Comparison of ENCODE assay signal across 12 mouse cellular contexts in genomic region chr6:72359891-72360598, GRCm38 (mm10). TPM values are rescaled to one million over a fixed set of nuclear protein-coding genes. Genes with fewer than 3 reads are reported as not detected.
DNase-seq lines count a peak whose midpoint lies in the region; ATAC-seq lines count a peak whose summit lies in the region.
"Had no signal": no experiment of that assay in that cellular context is flagged by ENCODE, and none has a peak within 500 bp of the region (broad histone marks: within the 10 kb centered on the region; RNA-seq: fewer than 3 reads in every experiment).

No protein-coding gene starts in this region.

- no peaks in the 10 kb centered on the region for H3K9me3 ChIP-seq in hindbrain, embryonic 13.5 days
- no peaks in the 10 kb centered on the region for H3K9me3 ChIP-seq in hindbrain, embryonic 12.5 days (replicated peaks)
- no peaks in the 10 kb centered on the region for H3K9me3 ChIP-seq in midbrain, embryonic 12.5 days
- H3K9me3 ChIP-seq in midbrain, embryonic 15.5 days = no peaks in the 10 kb centered on the region
- no peaks in the 10 kb centered on the region for H3K9me3 ChIP-seq in kidney, embryonic 15.5 days (replicated peaks)
- H3K9me3 ChIP-seq: limb, embryonic 12.5 days had no signal

- 0 out of 2 replicates have a peak, but pooled peaks cover 2% of the 10 kb centered on the region for H3K27me3 ChIP-seq in hindbrain, embryonic 13.5 days
- no peaks in the 10 kb centered on the region for H3K27me3 ChIP-seq in hindbrain, embryonic 12.5 days
- H3K27me3 ChIP-seq in midbrain, embryonic 12.5 days = peaks cover 7% of the 10 kb centered on the region; the same call in 1 of the 2 replicates
- no peaks in the 10 kb centered on the region for H3K27me3 ChIP-seq in midbrain, embryonic 15.5 days (replicated peaks)
- no peaks in the 10 kb centered on the region for H3K27me3 ChIP-seq in kidney, embryonic 15.5 days
- H3K27me3 ChIP-seq: limb, embryonic 12.5 days had no signal

- peak overlapping the region; percentile 6; the same call in 1 of the 2 replicates for H3K9ac ChIP-seq in hindbrain, embryonic 13.5 days
- H3K9ac ChIP-seq in hindbrain, embryonic 12.5 days = no peak overlapping the region
- 0 out of 2 replicates have a peak overlapping the region, but pooled peaks have one; percentile 8 for H3K9ac ChIP-seq in midbrain, embryonic 12.5 days (replicated peaks)
- no peak overlapping the region for H3K9ac ChIP-seq in midbrain, embryonic 15.5 days
- no peak overlapping the region for H3K9ac ChIP-seq in kidney, embryonic 15.5 days
- H3K9ac ChIP-seq: limb, embryonic 12.5 days had no signal

- 87% methylated on average over 11 of the region's 11 CpGs for WGBS in hindbrain, embryonic 13.5 days
- WGBS in hindbrain, embryonic 12.5 days = 83% methylated on average over 11 of the region's 11 CpGs
- WGBS in midbrain, embryonic 12.5 days = 86% methylated on average over 11 of the region's 11 CpGs
- 83% methylated on average over 11 of the region's 11 CpGs for WGBS in midbrain, embryonic 15.5 days
- 76% methylated on average over 11 of the region's 11 CpGs for WGBS in kidney, embryonic 15.5 days

- H3K36me3 ChIP-seq in hindbrain, embryonic 13.5 days = peaks cover 36% of the 10 kb centered on the region
- peaks cover 27% of the 10 kb centered on the region for H3K36me3 ChIP-seq in hindbrain, embryonic 12.5 days
- H3K36me3 ChIP-seq in midbrain, embryonic 12.5 days = peaks cover 33% of the 10 kb centered on the region
- H3K36me3 ChIP-seq in midbrain, embryonic 15.5 days (replicated peaks) = 0 out of 2 replicates have a peak, but pooled peaks cover 4% of the 10 kb centered on the region
- peaks cover 37% of the 10 kb centered on the region for H3K36me3 ChIP-seq in kidney, embryonic 15.5 days

- 0 out of 2 replicates have a peak overlapping the region, but pooled peaks have one; percentile 80 for H3K4me3 ChIP-seq in hindbrain, embryonic 13.5 days
- H3K4me3 ChIP-seq in hindbrain, embryonic 12.5 days = no peak overlapping the region
- no peak overlapping the region for H3K4me3 ChIP-seq in midbrain, embryonic 12.5 days
- H3K4me3 ChIP-seq in midbrain, embryonic 15.5 days = no peak overlapping the region
- H3K4me3 ChIP-seq in kidney, embryonic 15.5 days (replicated peaks) = 0 out of 2 replicates have a peak overlapping the region, but pooled peaks have one; percentile 72
- H3K4me3 ChIP-seq: limb, embryonic 12.5 days had no signal

- no peak overlapping the region for H3K27ac ChIP-seq in hindbrain, embryonic 13.5 days
- H3K27ac ChIP-seq in hindbrain, embryonic 12.5 days = no peak overlapping the region
- H3K27ac ChIP-seq in midbrain, embryonic 12.5 days (replicated peaks) = no peak overlapping the region
- no peak overlapping the region for H3K27ac ChIP-seq in midbrain, embryonic 15.5 days
- peak overlapping the region; percentile 24 for H3K27ac ChIP-seq in kidney, embryonic 15.5 days
- H3K27ac ChIP-seq: limb, embryonic 12.5 days had no signal

- H3K4me2 ChIP-seq in hindbrain, embryonic 13.5 days = no peak overlapping the region
- H3K4me2 ChIP-seq in hindbrain, embryonic 12.5 days (replicated peaks) = no peak overlapping the region
- no peak overlapping the region for H3K4me2 ChIP-seq in midbrain, embryonic 12.5 days (replicated peaks)
- H3K4me2 ChIP-seq in midbrain, embryonic 15.5 days = no peak overlapping the region
- 0 out of 2 replicates have a peak overlapping the region, but pooled peaks have one; percentile 81 for H3K4me2 ChIP-seq in kidney, embryonic 15.5 days

- peak; percentile 54 for DNase-seq in testis, postnatal 14 days (ENCODE audit: low spot score)
- DNase-seq in right cerebral cortex, postnatal 36 days (ENCODE audit: low spot score in 2 of 2) = no peak
- DNase-seq in layer of hippocampus, postnatal 25 days (ENCODE audit: extremely low spot score in 1 of 2, low spot score in 1 of 2) = no peak
- DNase-seq: adrenal gland, postnatal 14 days; right cerebral cortex, postnatal 4 days; thymus, postnatal 4 days had no signal

- peaks cover 46% of the 10 kb centered on the region for H3K4me1 ChIP-seq in hindbrain, embryonic 13.5 days (replicated peaks)
- H3K4me1 ChIP-seq in hindbrain, embryonic 12.5 days = peaks cover 28% of the 10 kb centered on the region
- H3K4me1 ChIP-seq in midbrain, embryonic 12.5 days = peaks cover 24% of the 10 kb centered on the region
- peaks cover 33% of the 10 kb centered on the region for H3K4me1 ChIP-seq in midbrain, embryonic 15.5 days
- peaks cover 38% of the 10 kb centered on the region for H3K4me1 ChIP-seq in kidney, embryonic 15.5 days

- no peak for ATAC-seq in hindbrain, embryonic 13.5 days (ENCODE audit: low FRiP score)
- no peak for ATAC-seq in hindbrain, embryonic 12.5 days (ENCODE audit: low FRiP score)
- no peak for ATAC-seq in midbrain, embryonic 12.5 days (ENCODE audit: low FRiP score, low read depth)
- ATAC-seq in midbrain, embryonic 15.5 days (replicated peaks) = no peak
- no peak for ATAC-seq in kidney, embryonic 15.5 days (replicated peaks; ENCODE audit: low FRiP score)

RNA-seq across cellular contexts. Expression of gene Tmem150a, which starts 4.8 kb away (rescaled TPM):
- polyA plus RNA-seq in hindbrain, embryonic 13.5 days (2015; fragmentation: Nextera tagmentation; extraction: Ambion mirVana) = 14.4 and 16.0 TPM in 2 replicates
- 8.5 and 10.0 TPM in 2 replicates for polyA plus RNA-seq in hindbrain, embryonic 12.5 days (2016; fragmentation: Nextera tagmentation; extraction: Ambion mirVana)
- 7.3 and 8.2 TPM in 2 replicates for polyA plus RNA-seq in midbrain, embryonic 12.5 days (2016; fragmentation: Nextera tagmentation; extraction: Ambion mirVana)
- polyA plus RNA-seq in midbrain, embryonic 15.5 days (2015; fragmentation: Nextera tagmentation; extraction: Ambion mirVana) = 18.5 and 19.9 TPM in 2 replicates
- polyA plus RNA-seq in kidney, embryonic 15.5 days (2015; fragmentation: Nextera tagmentation; extraction: Ambion mirVana) = 24.0 and 26.7 TPM in 2 replicates
- total RNA-seq in layer of hippocampus, postnatal 25 days (2021) = 10 to 100 TPM in 1 of 2 experiments, 1 to 10 TPM in 1; 8.5 to 11.9 TPM

RNA-seq across cellular contexts. Expression of gene Rnf181, which starts 6.7 kb away (rescaled TPM):
- 141 and 147 TPM in 2 replicates for polyA plus RNA-seq in hindbrain, embryonic 13.5 days (2015; fragmentation: Nextera tagmentation; extraction: Ambion mirVana)
- 95.0 and 98.3 TPM in 2 replicates for polyA plus RNA-seq in hindbrain, embryonic 12.5 days (2016; fragmentation: Nextera tagmentation; extraction: Ambion mirVana)
- polyA plus RNA-seq in midbrain, embryonic 12.5 days (2016; fragmentation: Nextera tagmentation; extraction: Ambion mirVana) = 98.1 and 98.7 TPM in 2 replicates
- polyA plus RNA-seq in midbrain, embryonic 15.5 days (2015; fragmentation: Nextera tagmentation; extraction: Ambion mirVana) = 137 and 141 TPM in 2 replicates
- 116 and 130 TPM in 2 replicates for polyA plus RNA-seq in kidney, embryonic 15.5 days (2015; fragmentation: Nextera tagmentation; extraction: Ambion mirVana)
- 10 to 100 TPM; 75.9 to 83.5 TPM for total RNA-seq in layer of hippocampus, postnatal 25 days (2021)

RNA-seq across cellular contexts. Expression of gene 0610030E20Rik, which starts 12.9 kb away (rescaled TPM):
- 20.6 and 21.1 TPM in 2 replicates for polyA plus RNA-seq in hindbrain, embryonic 13.5 days (2015; fragmentation: Nextera tagmentation; extraction: Ambion mirVana)
- 26.1 and 28.2 TPM in 2 replicates for polyA plus RNA-seq in hindbrain, embryonic 12.5 days (2016; fragmentation: Nextera tagmentation; extraction: Ambion mirVana)
- polyA plus RNA-seq in midbrain, embryonic 12.5 days (2016; fragmentation: Nextera tagmentation; extraction: Ambion mirVana) = 25.4 and 29.6 TPM in 2 replicates
- 18.7 and 19.4 TPM in 2 replicates for polyA plus RNA-seq in midbrain, embryonic 15.5 days (2015; fragmentation: Nextera tagmentation; extraction: Ambion mirVana)
- 27.6 and 29.8 TPM in 2 replicates for polyA plus RNA-seq in kidney, embryonic 15.5 days (2015; fragmentation: Nextera tagmentation; extraction: Ambion mirVana)
- total RNA-seq in layer of hippocampus, postnatal 25 days (2021) = 10 to 100 TPM; 13.1 to 15.8 TPM

RNA-seq across cellular contexts. Expression of gene Usp39, which starts 15.1 kb away (rescaled TPM):
- 46.0 and 46.7 TPM in 2 replicates for polyA plus RNA-seq in hindbrain, embryonic 13.5 days (2015; fragmentation: Nextera tagmentation; extraction: Ambion mirVana)
- 56.4 and 57.9 TPM in 2 replicates for polyA plus RNA-seq in hindbrain, embryonic 12.5 days (2016; fragmentation: Nextera tagmentation; extraction: Ambion mirVana)
- polyA plus RNA-seq in midbrain, embryonic 12.5 days (2016; fragmentation: Nextera tagmentation; extraction: Ambion mirVana) = 68.9 and 72.4 TPM in 2 replicates
- polyA plus RNA-seq in midbrain, embryonic 15.5 days (2015; fragmentation: Nextera tagmentation; extraction: Ambion mirVana) = 41.0 and 41.2 TPM in 2 replicates
- 46.3 and 50.3 TPM in 2 replicates for polyA plus RNA-seq in kidney, embryonic 15.5 days (2015; fragmentation: Nextera tagmentation; extraction: Ambion mirVana)
- total RNA-seq in layer of hippocampus, postnatal 25 days (2021) = 10 to 100 TPM; 31.4 to 36.4 TPM

RNA-seq across cellular contexts. Expression of gene Vamp5, which starts 20.2 kb away (rescaled TPM):
- polyA plus RNA-seq in hindbrain, embryonic 13.5 days (2015; fragmentation: Nextera tagmentation; extraction: Ambion mirVana) = 18.8 and 20.8 TPM in 2 replicates
- polyA plus RNA-seq in hindbrain, embryonic 12.5 days (2016; fragmentation: Nextera tagmentation; extraction: Ambion mirVana) = 10.0 and 11.0 TPM in 2 replicates
- 10.2 and 12.7 TPM in 2 replicates for polyA plus RNA-seq in midbrain, embryonic 12.5 days (2016; fragmentation: Nextera tagmentation; extraction: Ambion mirVana)
- 20.2 and 24.2 TPM in 2 replicates for polyA plus RNA-seq in midbrain, embryonic 15.5 days (2015; fragmentation: Nextera tagmentation; extraction: Ambion mirVana)
- 35.0 and 40.7 TPM in 2 replicates for polyA plus RNA-seq in kidney, embryonic 15.5 days (2015; fragmentation: Nextera tagmentation; extraction: Ambion mirVana)
- 1 to 10 TPM; 3.9 to 4.6 TPM for total RNA-seq in layer of hippocampus, postnatal 25 days (2021)

Comparison
In these comparisons a context has a peak if more than half of its experiments do, and no peak if none do; other contexts are left out.
1. H3K4me3 ChIP-seq: peak in hindbrain, embryonic 13.5 days (single experiment) and kidney, embryonic 15.5 days (single experiment); none in hindbrain, embryonic 12.5 days (single experiment), midbrain, embryonic 12.5 days (single experiment) and midbrain, embryonic 15.5 days (single experiment).
2. H3K9ac ChIP-seq: peak in hindbrain, embryonic 13.5 days (single experiment) and midbrain, embryonic 12.5 days (single experiment); none in hindbrain, embryonic 12.5 days (single experiment), midbrain, embryonic 15.5 days (single experiment) and kidney, embryonic 15.5 days (single experiment).